Mouse (Mus musculus) hindbrain, embryonic 16.5 days (tissue): ENCODE measurements around the gene Rtl5. TPM values are rescaled to one million over a fixed set of nuclear protein-coding genes. Genes with fewer than 3 reads are reported as not detected.

ENCODE experiments used
- polyA plus RNA-seq: library from polyadenylated mRNA; unstranded; fragments of >200 nt; fragmentation: Nextera tagmentation; extraction: Ambion mirVana; gene quantifications from 2 replicates; pipeline ENCODE4 v1.2.1, GENCODE M21; 2015

Gene Rtl5
- polyA plus RNA-seq, 1 experiment from 2014 or later = 5.6 TPM

Other genes starting within 250 kb of the Rtl5 start
- gene Nhsl2, start 221.9 kb downstream of the Rtl5 start, polyA plus RNA-seq = 7.6 and 8.2 TPM in 2 replicates
- gene Pin4, start 48.1 kb upstream of the Rtl5 start, polyA plus RNA-seq = 44.6 and 58.1 TPM in 2 replicates
- gene Ercc6l, start 85.8 kb upstream of the Rtl5 start, polyA plus RNA-seq = 1.5 and 2.1 TPM in 2 replicates
- 344 and 351 TPM in 2 replicates for gene Rps4x, start 118.1 kb upstream of the Rtl5 start, polyA plus RNA-seq
- 14.8 and 20.2 TPM in 2 replicates for gene Cited1, start 180.9 kb upstream of the Rtl5 start, polyA plus RNA-seq